Mouse (Mus musculus) C2C12 (cell line): ENCODE results near the gene Tnrc6c. TPM values are rescaled to one million over a fixed set of nuclear protein-coding genes. Genes with fewer than 3 reads are reported as not detected.

Experiments used
- H3K27me3 ChIP-seq: one replicate; pipeline ENCODE4 v1.6.1; 2011; ENCODE audit not compliant: control insufficient read depth, insufficient read depth, insufficient read length
- H3K36me3 ChIP-seq: one replicate; pipeline ENCODE4 v1.6.1; 2011; ENCODE audit not compliant: control insufficient read depth, insufficient read depth
- H3K4me3 ChIP-seq: one replicate; pipeline ENCODE4 v1.5.1; 2011; ENCODE audit warnings: mild to moderate bottlenecking, control low read depth; ENCODE audit not compliant: poor library complexity, insufficient read depth, severe bottlenecking
- H3K79me2 ChIP-seq: one replicate; pipeline ENCODE4 v1.6.1; 2011; ENCODE audit not compliant: control insufficient read depth, insufficient read depth
- H3K79me3 ChIP-seq: one replicate; pipeline ENCODE4 v1.6.1; 2011; ENCODE audit warnings: low read depth, control low read depth
- H3ac ChIP-seq: one replicate; pipeline ENCODE3; 2011; ENCODE audit warnings: low read depth; ENCODE audit not compliant: control insufficient read depth, insufficient read length
- CEBPB ChIP-seq: IDR thresholded peaks from one replicate; pipeline ENCODE4 v1.6.1; 2011; ENCODE audit warnings: low read depth, mild to moderate bottlenecking, control low read depth, moderate library complexity
- CTCF ChIP-seq: IDR thresholded peaks from one replicate; pipeline ENCODE4 v1.5.1; 2011; ENCODE audit not compliant: control insufficient read depth, insufficient read depth, insufficient read length
- FOSL1 ChIP-seq: IDR thresholded peaks from one replicate; pipeline ENCODE4 v1.8.0; 2011; ENCODE audit warnings: mild to moderate bottlenecking, low read length; ENCODE audit not compliant: poor library complexity, insufficient read depth, severe bottlenecking
- MAX ChIP-seq: IDR thresholded peaks from one replicate; pipeline ENCODE4 v1.6.1; 2011; ENCODE audit warnings: mild to moderate bottlenecking, control low read depth
- MYOD1 ChIP-seq: IDR thresholded peaks from one replicate; pipeline ENCODE4 v1.6.1; 2011; ENCODE audit warnings: low read depth; ENCODE audit not compliant: control insufficient read depth, insufficient read length
- MYOG ChIP-seq: IDR thresholded peaks from one replicate; pipeline ENCODE4 v1.6.1; 2011; ENCODE audit not compliant: control insufficient read depth, insufficient read length; ENCODE audit errors: extremely low read depth
- USF1 ChIP-seq: IDR thresholded peaks from one replicate; pipeline ENCODE4 v1.6.1; 2011; ENCODE audit warnings: low read depth, mild to moderate bottlenecking, control low read depth, moderate library complexity
- long read RNA-seq, 2 experiments: library from polyadenylated mRNA; unstranded; transcript quantifications; one replicate each; pipeline ENCODE4 v2.0.0; 2019 to 2020
- polyA plus RNA-seq: library from polyadenylated mRNA; unstranded; fragments of >200 nt; fragmentation: generic; extraction: Trizol; gene quantifications from one replicate; pipeline ENCODE4 v1.2.1, GENCODE M21; 2012; ENCODE audit warnings: missing spikeins

Tnrc6c gene
- polyA plus RNA-seq: 6.3 TPM
- long read RNA-seq, experiment 1, partial matches to known transcripts: 0 of 15 reads
- long read RNA-seq, experiment 1, other reads (novel, unspliced or antisense): 15 of 15 reads
- long read RNA-seq, experiment 2, partial matches to known transcripts: 4 of 11 reads
- long read RNA-seq, experiment 2, other reads (novel, unspliced or antisense): 7 of 11 reads

DNA sequence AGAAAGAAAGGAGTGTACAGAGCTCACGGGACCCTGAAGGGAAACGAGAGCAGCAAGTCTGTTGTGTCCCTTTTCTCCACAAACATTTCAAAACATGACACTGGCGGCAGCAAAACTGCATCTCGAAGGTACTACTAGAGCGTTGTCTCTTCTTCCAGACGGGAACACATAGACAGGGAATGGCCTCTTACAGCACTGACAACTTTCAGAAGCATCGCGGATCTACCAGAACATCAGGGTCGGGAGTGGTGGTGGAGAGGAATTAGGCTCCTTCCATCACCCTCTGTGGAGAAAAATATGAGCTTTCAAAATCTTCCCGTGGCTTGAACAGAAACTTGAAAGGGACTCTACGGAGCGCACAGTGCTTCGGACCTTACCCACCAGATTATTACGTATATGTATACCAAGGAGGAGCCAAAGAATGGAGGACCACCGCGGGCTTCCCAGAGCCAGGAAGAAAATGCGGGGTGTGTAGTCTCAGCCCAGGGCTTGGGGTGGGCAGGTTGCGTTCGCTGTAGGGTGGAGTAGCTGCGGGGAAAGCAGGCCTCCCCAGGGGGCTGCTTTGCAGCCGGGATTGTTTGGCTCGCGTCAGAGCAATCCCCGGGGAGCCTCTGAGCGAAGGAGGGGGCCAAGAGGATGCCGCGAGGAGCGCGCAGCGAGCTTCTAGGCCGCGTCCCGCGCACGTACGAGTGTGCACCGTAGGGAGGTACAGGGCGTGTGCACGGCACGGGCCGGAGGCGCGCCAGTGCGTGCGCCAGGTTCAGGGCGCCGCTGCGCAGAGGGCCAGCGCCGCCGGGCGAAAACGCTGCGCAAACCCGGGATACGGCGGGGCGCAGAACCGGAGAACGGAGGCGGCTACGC lies at the start of gene Tnrc6c:
Gene Tnrc6c (plus strand): TSS at position 799 of the 861 bp plus-strand sequence.
- TF ChIP-seq FOSL1: no peak
- no peak for TF ChIP-seq CTCF

DNA sequence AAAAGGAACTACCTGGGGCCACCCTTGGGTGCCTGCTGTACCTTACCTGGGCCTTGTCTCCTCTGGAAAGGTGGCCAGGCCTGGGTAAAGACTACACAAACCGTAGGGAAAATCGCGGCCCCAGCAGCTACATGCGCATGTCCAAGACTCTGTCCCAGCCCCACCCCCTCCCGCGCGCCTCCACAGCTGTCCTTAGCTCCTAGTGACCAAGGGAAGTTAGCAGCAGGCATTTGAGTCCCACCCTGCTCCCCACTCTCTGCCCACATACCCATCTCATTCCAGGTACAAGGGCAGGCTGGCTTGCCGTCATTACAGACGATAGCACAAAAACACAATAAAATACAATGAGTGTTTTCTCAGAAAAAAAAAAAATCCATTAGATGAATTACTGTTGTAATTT lies 48.0 kb upstream of the Tnrc6c start:
- TF ChIP-seq CEBPB (no peak), MYOD1 (no peak), FOSL1 (no peak), MAX (no peak), MYOG (no peak), CTCF (no peak), USF1 (no peak)
- H3K79me3 ChIP-seq: no peaks in the 10 kb centered on the region
- no peaks in the 10 kb centered on the region for H3K79me2 ChIP-seq
- H3ac ChIP-seq: no peak overlapping the region
- no peaks in the 10 kb centered on the region for H3K27me3 ChIP-seq
- H3K36me3 ChIP-seq: no peaks in the 10 kb centered on the region
- H3K4me3 ChIP-seq: no peak overlapping the region

More for the DNA sequence above, at the start of gene Tnrc6c:
- H3K4me3 ChIP-seq: peak within 1 kb of the TSS; percentile 65
- H3K79me2 ChIP-seq: peaks cover 37% of the 10 kb centered on the region
- H3K27me3 ChIP-seq: peaks cover 5% of the 10 kb centered on the region
- H3K36me3 ChIP-seq: no peaks in the 10 kb centered on the region
- peak within 1 kb of the TSS; percentile 99 for H3ac ChIP-seq
- peaks cover 27% of the 10 kb centered on the region for H3K79me3 ChIP-seq

DNA sequence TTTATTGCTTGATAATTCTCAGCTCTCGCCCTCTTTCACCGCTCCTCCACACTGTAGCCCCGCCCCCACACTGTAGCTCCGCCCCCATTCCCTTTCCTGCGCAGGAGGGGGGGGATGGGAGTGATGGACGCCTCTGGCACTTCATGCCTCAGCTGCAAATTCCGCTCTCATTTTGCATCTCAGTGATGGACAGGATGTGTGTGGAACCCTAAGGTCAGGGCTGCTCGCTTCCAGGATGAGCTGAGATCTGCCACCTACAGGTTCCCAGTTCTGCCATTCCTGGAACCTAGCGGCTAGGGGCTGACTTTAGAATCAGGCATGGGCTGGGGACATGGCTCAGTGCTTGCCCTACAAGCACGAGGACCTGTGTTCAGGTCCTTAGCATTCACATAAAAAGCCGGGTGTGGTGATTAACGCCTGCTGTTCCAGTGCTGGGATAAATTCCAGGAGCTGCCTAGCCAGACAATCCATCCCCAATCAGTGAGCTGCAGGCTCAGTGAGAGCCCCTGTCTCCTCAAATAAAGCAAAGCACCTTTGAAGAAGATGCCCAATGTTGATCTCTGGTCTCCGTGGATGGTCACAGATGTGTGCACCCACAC lies 47.4 kb upstream of the Tnrc6c start:
- Histone ChIP-seq H3K79me3 (no peaks in the 10 kb centered on the region), H3K79me2 (no peaks in the 10 kb centered on the region), H3K27me3 (no peaks in the 10 kb centered on the region), H3ac (no peak overlapping the region), H3K4me3 (no peak overlapping the region), H3K36me3 (no peaks in the 10 kb centered on the region)
- TF ChIP-seq MYOD1: no peak
- TF ChIP-seq MAX: no peak
- TF ChIP-seq CEBPB: no peak
- no peak for TF ChIP-seq USF1

DNA sequence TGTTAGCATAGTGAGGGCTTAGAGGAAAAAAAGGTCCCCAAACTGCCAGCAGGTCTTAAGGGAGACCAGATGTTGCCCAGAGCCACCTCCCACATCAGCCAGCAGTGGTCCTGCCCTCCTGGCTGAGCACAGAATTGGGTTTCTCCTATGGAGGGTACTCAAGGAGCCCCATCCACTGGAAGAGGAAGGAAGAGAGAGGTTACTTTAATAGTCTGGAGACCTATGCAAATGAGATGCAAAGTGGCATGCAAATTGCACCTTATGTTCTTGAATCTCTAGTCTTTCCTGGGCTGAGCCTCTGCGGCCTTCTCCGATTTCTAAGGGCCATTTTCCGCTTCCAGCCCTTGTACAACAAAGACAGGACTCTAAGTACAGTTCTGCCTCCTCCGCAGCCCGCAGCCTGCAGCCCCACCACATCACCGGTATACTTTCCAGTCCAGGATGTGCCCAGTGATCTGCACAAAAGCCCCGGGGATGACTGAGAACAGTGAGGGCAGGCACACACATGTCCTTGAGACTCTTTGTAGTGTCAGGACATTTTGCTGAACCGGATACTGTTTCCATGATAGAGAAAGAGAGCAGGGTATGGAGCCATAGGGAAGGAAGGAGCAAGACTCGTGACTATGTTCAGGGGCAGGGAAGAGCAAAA lies 45.8 kb upstream of the Tnrc6c start:
- Histone ChIP-seq H3K36me3 (no peaks in the 10 kb centered on the region), H3K4me3 (no peak overlapping the region), H3K79me3 (no peaks in the 10 kb centered on the region), H3K79me2 (no peaks in the 10 kb centered on the region), H3K27me3 (no peaks in the 10 kb centered on the region), H3ac (no peak overlapping the region)
- TF ChIP-seq FOSL1: no peak
- TF ChIP-seq CTCF: no peak
- no peak for TF ChIP-seq MYOD1
- no peak for TF ChIP-seq CEBPB
- no peak for TF ChIP-seq USF1
- TF ChIP-seq MAX: no peak
- no peak for TF ChIP-seq MYOG

DNA sequence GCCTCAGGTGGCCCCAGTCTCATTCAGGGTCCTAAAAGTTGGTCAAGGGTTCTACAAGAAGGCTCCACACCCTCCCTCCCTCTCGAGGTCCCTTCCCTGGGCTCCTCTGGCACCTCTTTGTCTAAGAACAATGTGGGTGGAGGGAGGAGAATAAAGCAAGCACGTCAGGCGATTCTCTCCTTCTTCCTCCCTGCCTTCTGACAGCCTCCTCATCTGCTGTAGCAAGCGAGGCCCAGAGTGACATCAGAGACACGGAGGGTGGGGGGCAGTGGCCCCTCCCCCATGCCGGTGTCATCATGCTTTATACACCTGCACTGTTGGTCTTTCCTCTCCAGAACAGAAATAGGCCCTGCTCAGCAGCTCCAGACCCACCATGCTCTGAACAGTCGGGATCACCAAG lies 45.1 kb upstream of the Tnrc6c start:
- Histone ChIP-seq H3K79me2 (no peaks in the 10 kb centered on the region), H3K4me3 (no peak overlapping the region), H3K79me3 (no peaks in the 10 kb centered on the region), H3K27me3 (no peaks in the 10 kb centered on the region), H3ac (no peak overlapping the region), H3K36me3 (no peaks in the 10 kb centered on the region)
- TF ChIP-seq CTCF: no peak
- TF ChIP-seq CEBPB: no peak
- no peak for TF ChIP-seq MYOG
- no peak for TF ChIP-seq MAX
- TF ChIP-seq FOSL1: no peak
- TF ChIP-seq USF1: no peak
- TF ChIP-seq MYOD1: no peak
